Mouse (Mus musculus): ENCODE measurements at regions not wholly inside any gene's neighbourhood (a gene's known extent, or its start where the extent isn't known, plus 50 kb on each side); places are given as distances from the start of the nearest gene placed in this dataset.
"Not testable (repeated sequence)": the region's sequence is repeated elsewhere in the genome, so short reads cannot be mapped to it uniquely, and the experiment has no call there.

- no peaks in the 10 kb centered on the region for H3K79me2 ChIP-seq (ENCODE audit: control insufficient read depth, insufficient read depth, low read length)
- DNase-seq (ENCODE audit: extremely low read depth, low read depth, low spot score): no peak
- no peak overlapping the region for H3K4me3 ChIP-seq (ENCODE audit: insufficient read depth, low read depth, low read length)
- no peak overlapping the region for H3K27ac ChIP-seq (replicated peaks; ENCODE audit: insufficient read depth, low read depth, low read length)
- peaks cover 4% of the 10 kb centered on the region for H3K4me1 ChIP-seq (ENCODE audit: control insufficient read depth, insufficient read depth, low read length)
- no peak overlapping the region for H3K9ac ChIP-seq (ENCODE audit: low read depth, low read length)
- TF ChIP-seq CTCF (IDR thresholded peaks at IDR 0.05; ENCODE audit: low read depth, low read length) (no peak), POLR2A (IDR thresholded peaks at IDR 0.05; ENCODE audit: extremely low read depth, insufficient read depth, low read length) (no peak)
- H3K27me3 ChIP-seq (ENCODE audit: control insufficient read depth, insufficient read depth, low read length): no peaks in the 10 kb centered on the region
- WGBS: 89% methylated on average over 3 of the region's 3 CpGs
- H3K36me3 ChIP-seq (ENCODE audit: control insufficient read depth, insufficient read depth, low read length): no peaks in the 10 kb centered on the region
These were observed 110.8 kb upstream of the Ahi1 start for GRCm38 (mm10) chr10:20841430-20842040.

- TF ChIP-seq CTCF (IDR thresholded peaks at IDR 0.05; ENCODE audit: low read depth, low read length) (no peak), POLR2A (IDR thresholded peaks at IDR 0.05; ENCODE audit: extremely low read depth, insufficient read depth, low read length) (no peak)
- Histone ChIP-seq H3K4me3 (ENCODE audit: insufficient read depth, low read depth, low read length) (no peak overlapping the region), H3K79me2 (ENCODE audit: control insufficient read depth, insufficient read depth, low read length) (no peaks in the 10 kb centered on the region), H3K36me3 (ENCODE audit: control insufficient read depth, insufficient read depth, low read length) (no peaks in the 10 kb centered on the region), H3K4me1 (ENCODE audit: control insufficient read depth, insufficient read depth, low read length) (peaks cover 4% of the 10 kb centered on the region), H3K27me3 (ENCODE audit: control insufficient read depth, insufficient read depth, low read length) (no peaks in the 10 kb centered on the region), H3K9ac (ENCODE audit: low read depth, low read length) (no peak overlapping the region), H3K27ac (replicated peaks; ENCODE audit: insufficient read depth, low read depth, low read length) (no peak overlapping the region)
- 73% methylated on average over 8 of the region's 8 CpGs for WGBS
- DNase-seq (ENCODE audit: extremely low read depth, low read depth, low spot score): no peak
These were observed 113.5 kb upstream of the Ahi1 start for GRCm38 (mm10) chr10:20838685-20839425.

- H3K4me3 ChIP-seq (ENCODE audit: insufficient read depth, low read depth, low read length); H3K27me3 ChIP-seq (ENCODE audit: control insufficient read depth, insufficient read depth, low read length); DNase-seq (ENCODE audit: extremely low read depth, low read depth, low spot score); H3K27ac ChIP-seq (replicated peaks; ENCODE audit: insufficient read depth, low read depth, low read length); H3K9ac ChIP-seq (ENCODE audit: low read depth, low read length); H3K79me2 ChIP-seq (ENCODE audit: control insufficient read depth, insufficient read depth, low read length); H3K4me1 ChIP-seq (ENCODE audit: control insufficient read depth, insufficient read depth, low read length); H3K36me3 ChIP-seq (ENCODE audit: control insufficient read depth, insufficient read depth, low read length): not testable (repeated sequence)
- WGBS: 85% methylated on average over 4 of the region's 4 CpGs
These were observed 111.9 kb upstream of the Pde7b start for GRCm38 (mm10) chr10:20836816-20837215.

- TF ChIP-seq CTCF (IDR thresholded peaks at IDR 0.05; ENCODE audit: low read depth, low read length) (no peak), POLR2A (IDR thresholded peaks at IDR 0.05; ENCODE audit: extremely low read depth, insufficient read depth, low read length) (no peak)
- Histone ChIP-seq H3K4me3 (ENCODE audit: insufficient read depth, low read depth, low read length) (no peak overlapping the region), H3K27me3 (ENCODE audit: control insufficient read depth, insufficient read depth, low read length) (no peaks in the 10 kb centered on the region; the same call in 1 of the 2 replicates), H3K27ac (replicated peaks; ENCODE audit: insufficient read depth, low read depth, low read length) (no peak overlapping the region), H3K9ac (ENCODE audit: low read depth, low read length) (no peak overlapping the region), H3K79me2 (ENCODE audit: control insufficient read depth, insufficient read depth, low read length) (no peaks in the 10 kb centered on the region; the same call in 1 of the 2 replicates), H3K4me1 (ENCODE audit: control insufficient read depth, insufficient read depth, low read length) (no peaks in the 10 kb centered on the region; the same call in 1 of the 2 replicates), H3K36me3 (ENCODE audit: control insufficient read depth, insufficient read depth, low read length) (no peaks in the 10 kb centered on the region)
- WGBS: 80% methylated on average over 11 of the region's 11 CpGs
- DNase-seq (ENCODE audit: extremely low read depth, low read depth, low spot score): peak; percentile 51
These were observed 110.1 kb upstream of the Pde7b start for GRCm38 (mm10) chr10:20834806-20835575.

- no peaks in the 10 kb centered on the region; the same call in 1 of the 2 replicates for H3K27me3 ChIP-seq (ENCODE audit: control insufficient read depth, insufficient read depth, low read length)
- TF ChIP-seq POLR2A (IDR thresholded peaks at IDR 0.05; ENCODE audit: extremely low read depth, insufficient read depth, low read length): no peak
- TF ChIP-seq CTCF (IDR thresholded peaks at IDR 0.05; ENCODE audit: low read depth, low read length): no peak
- peaks cover 3% of the 10 kb centered on the region; the same call in 1 of the 2 replicates for H3K4me1 ChIP-seq (ENCODE audit: control insufficient read depth, insufficient read depth, low read length)
- no peak overlapping the region for H3K27ac ChIP-seq (replicated peaks; ENCODE audit: insufficient read depth, low read depth, low read length)
- no peaks in the 10 kb centered on the region; the same call in 1 of the 2 replicates for H3K79me2 ChIP-seq (ENCODE audit: control insufficient read depth, insufficient read depth, low read length)
- H3K9ac ChIP-seq (ENCODE audit: low read depth, low read length): no peak overlapping the region
- no peak overlapping the region for H3K4me3 ChIP-seq (ENCODE audit: insufficient read depth, low read depth, low read length)
- DNase-seq (ENCODE audit: extremely low read depth, low read depth, low spot score): peak; percentile 91
- H3K36me3 ChIP-seq (ENCODE audit: control insufficient read depth, insufficient read depth, low read length): no peaks in the 10 kb centered on the region
- 7% methylated on average over 1 of the region's 1 CpGs for WGBS
These were observed 103.4 kb upstream of the Pde7b start for GRCm38 (mm10) chr10:20828304-20828703.
